23 mouse cellular contexts compared by ENCODE assay signal in genomic region chr4:99627057-99627456, GRCm38 (mm10). TPM values are rescaled to one million over a fixed set of nuclear protein-coding genes. Genes with fewer than 3 reads are reported as not detected.
"Had no signal": no experiment of that assay in that cellular context is flagged by ENCODE, and none has a peak within 500 bp of the region (broad histone marks: within the 10 kb centered on the region; RNA-seq: fewer than 3 reads in every experiment).

No protein-coding gene starts in this region.

- H3K4me2 ChIP-seq: hindbrain, embryonic 12.5 days; hindbrain, embryonic 15.5 days; kidney, embryonic 15.5 days; limb, embryonic 13.5 days; limb, embryonic 15.5 days; liver, embryonic 12.5 days had no signal

- H3K4me3 ChIP-seq: heart, embryonic 15.5 days; hindbrain, embryonic 12.5 days; hindbrain, embryonic 15.5 days; kidney, embryonic 15.5 days; limb, embryonic 13.5 days; limb, embryonic 15.5 days; liver, embryonic 12.5 days had no signal

- H3K9ac ChIP-seq: heart, embryonic 13.5 days; heart, embryonic 15.5 days; hindbrain, embryonic 12.5 days; hindbrain, embryonic 15.5 days; kidney, embryonic 15.5 days; limb, embryonic 13.5 days; limb, embryonic 15.5 days; liver, embryonic 12.5 days had no signal

- H3K27me3 ChIP-seq: heart, embryonic 15.5 days had no signal

- H3K9me3 ChIP-seq: heart, embryonic 10.5 days; heart, embryonic 15.5 days; hindbrain, embryonic 12.5 days; hindbrain, embryonic 15.5 days; kidney, embryonic 15.5 days; limb, embryonic 13.5 days; limb, embryonic 15.5 days; liver, embryonic 12.5 days had no signal

- H3K27ac ChIP-seq: heart, embryonic 10.5 days; heart, embryonic 13.5 days; heart, embryonic 15.5 days; hindbrain, embryonic 12.5 days; hindbrain, embryonic 15.5 days; hindbrain, postnatal 0 days; kidney, embryonic 15.5 days; kidney, postnatal 0 days; limb, embryonic 13.5 days; limb, embryonic 15.5 days; liver, embryonic 12.5 days had no signal

- H3K4me1 ChIP-seq: heart, embryonic 10.5 days; liver, embryonic 12.5 days had no signal

- DNase-seq: gastrocnemius, postnatal 36 days; heart, postnatal 36 days; kidney, adult 11 months; kidney, adult 2 months; kidney, adult 9 months; kidney, postnatal 14 days; kidney, postnatal 36 days; layer of hippocampus, adult 9-11 months; layer of hippocampus, postnatal 36 days had no signal

- ATAC-seq: hindbrain, postnatal 0 days; intestine, embryonic 16.5 days; liver, embryonic 12.5 days had no signal

- H3K36me3 ChIP-seq: heart, embryonic 10.5 days; heart, embryonic 13.5 days; heart, embryonic 15.5 days; hindbrain, embryonic 12.5 days; hindbrain, embryonic 15.5 days; kidney, embryonic 15.5 days; limb, embryonic 13.5 days; limb, embryonic 15.5 days; liver, embryonic 12.5 days had no signal

RNA-seq across cellular contexts. Expression of gene Foxd3, which starts 29.0 kb away (rescaled TPM):
- polyA plus RNA-seq: heart, embryonic 13.5 days; heart, embryonic 15.5 days; heart, postnatal 0 days; liver, adult 2 months had no signal
